Mouse (Mus musculus) spleen, adult 2 months (tissue): ENCODE data around the gene Galnt17.

Experiments
- CTCF ChIP-seq: fragments of 200-500 bp; IDR thresholded peaks from 2 replicates; pipeline ENCODE4 v1.5.1; 2011; ENCODE audit warnings: mild to moderate bottlenecking, inconsistent platforms; ENCODE audit not compliant: insufficient read depth, insufficient read length, insufficient replicate concordance; ENCODE audit errors: extremely low read depth
- POLR2A ChIP-seq: fragments of 200-500 bp; IDR thresholded peaks from 2 replicates; pipeline ENCODE4 v1.6.1; 2011; ENCODE audit warnings: low read depth, low read length, inconsistent platforms

DNA sequence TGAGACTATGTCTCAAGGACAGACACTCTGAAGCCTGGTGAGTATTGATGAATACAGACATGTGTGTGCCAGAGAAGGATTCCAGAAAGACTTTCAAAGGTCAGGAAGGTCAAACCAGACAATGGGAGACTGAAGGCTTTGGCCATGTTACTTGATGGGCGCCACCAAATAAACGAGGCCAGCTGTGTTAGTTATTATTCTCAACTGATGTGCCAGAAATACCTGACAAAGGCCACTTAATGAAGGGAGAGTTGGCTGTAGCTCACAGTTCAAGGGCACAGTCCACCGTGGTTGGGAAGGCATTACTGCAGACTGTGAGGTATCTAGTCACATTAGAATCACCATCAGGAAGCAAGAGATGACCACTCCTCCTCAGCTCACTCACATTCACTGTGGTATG is 96.7 kb downstream of the Galnt17 start:
- TF ChIP-seq POLR2A (no peak), CTCF (no peak)
